ENCODE assay signal across 23 mouse cellular contexts in the genomic region with DNA sequence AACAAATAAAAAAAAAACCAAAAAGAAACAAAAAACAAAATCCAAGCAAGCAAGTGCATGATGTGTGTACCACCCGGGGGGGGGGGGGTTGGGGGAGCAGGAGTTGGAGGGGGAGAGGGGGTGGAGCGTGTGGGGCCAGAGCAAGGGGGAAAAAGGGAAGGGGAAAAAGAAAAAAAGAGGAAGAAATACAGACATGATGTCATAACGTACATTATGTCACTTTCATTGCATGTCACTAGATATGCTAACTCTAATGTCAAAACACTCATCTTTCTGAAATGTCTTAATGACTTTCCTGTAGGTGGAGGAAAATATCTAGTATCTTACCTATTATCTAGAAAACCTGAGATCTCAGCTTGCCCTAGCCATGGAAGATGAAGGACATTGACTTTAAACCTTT. TPM values are rescaled to one million over a fixed set of nuclear protein-coding genes. Genes with fewer than 3 reads are reported as not detected.
DNase-seq lines count a peak whose midpoint lies in the region; ATAC-seq and TF ChIP-seq lines count a peak whose summit lies in the region.
"Had no signal": no experiment of that assay in that cellular context is flagged by ENCODE, and none has a peak within 500 bp of the region (broad histone marks: within the 10 kb centered on the region; RNA-seq: fewer than 3 reads in every experiment).

No protein-coding gene starts in this region.

- no peak for TF ChIP-seq CTCF in layer of hippocampus, adult 2 months (conservative IDR thresholded peaks at IDR 0.05)

- peak overlapping the region; percentile 87 for H3K27ac ChIP-seq in layer of hippocampus, adult 2 months
- H3K27ac ChIP-seq: embryonic facial prominence, embryonic 13.5 days; embryonic facial prominence, embryonic 15.5 days; forebrain, embryonic 10.5 days; forebrain, embryonic 12.5 days had no signal

- no peak for DNase-seq in layer of hippocampus, adult 2 months (ENCODE audit: low spot score in 2 of 2)
- DNase-seq in layer of hippocampus, postnatal 14 days (ENCODE audit: low spot score in 2 of 2): no peak
- DNase-seq in heart, adult 18-20 months: no peak
- no peak for DNase-seq in kidney, postnatal 25 days
- DNase-seq: adrenal gland, adult 2 months; adrenal gland, postnatal 10 days; adrenal gland, postnatal 25 days; cerebellum, adult 11 months; cerebellum, adult 18-20 months; cerebellum, adult 8-10 months; cerebellum, adult 9-11 months; cerebellum, postnatal 14 days; cerebellum, postnatal 36 days; embryo, embryonic 11 days had no signal

- ATAC-seq in granulocyte monocyte progenitor cell, adult 5-6 weeks (replicated peaks; ENCODE audit: poor library complexity, severe bottlenecking): peak; percentile 86
- peak; percentile 75 for ATAC-seq in megakaryocyte, adult 5-6 weeks (ENCODE audit: poor library complexity, severe bottlenecking)
- ATAC-seq in neutrophil, adult 5-6 weeks (ENCODE audit: extremely low read depth, insufficient number of reproducible peaks, low FRiP score, poor library complexity, severe bottlenecking): 0 out of 2 replicates have a peak, but pooled peaks have one; percentile 13
- ATAC-seq: forebrain, embryonic 14.5 days had no signal

- H3K4me3 ChIP-seq in layer of hippocampus, adult 2 months: no peak overlapping the region
- H3K4me3 ChIP-seq: embryonic facial prominence, embryonic 13.5 days; embryonic facial prominence, embryonic 15.5 days; erythroblast, embryonic 14.5 days; forebrain, embryonic 10.5 days; forebrain, embryonic 12.5 days had no signal

RNA-seq across cellular contexts. Expression of a gene that starts 14.1 kb away (rescaled TPM):
- 10 to 100 TPM; 33.9 to 34.6 TPM for total RNA-seq in layer of hippocampus, adult 2 months (2021)
- total RNA-seq in layer of hippocampus, postnatal 14 days (2021): 10 to 100 TPM; 34.2 to 34.4 TPM
- 31.1 and 32.2 TPM in 2 replicates for total RNA-seq in granulocyte monocyte progenitor cell, adult 5-6 weeks (2014; fragmentation: Nextera tagmentation)
- total RNA-seq in granulocyte monocyte progenitor cell, adult 5-6 weeks (2017): 8.2 and 8.8 TPM in 2 replicates
- total RNA-seq in megakaryocyte, adult 5-6 weeks (2015): 30.1 and 31.3 TPM in 2 replicates
- total RNA-seq in megakaryocyte, adult 5-6 weeks (2017): 5.9 and 8.3 TPM in 2 replicates
- 41.4 and 44.2 TPM in 2 replicates for total RNA-seq in neutrophil, adult 5-6 weeks (2017)
- total RNA-seq in heart, adult 18-20 months (2021): 10 to 100 TPM; 26.3 to 27.6 TPM

Comparison
In these comparisons a context has a peak if more than half of its experiments do, and no peak if none do; other contexts are left out.
1. ATAC-seq: peak in every context shown above with its lines; median percentile 86 in granulocyte monocyte progenitor cell, adult 5-6 weeks; 75 in megakaryocyte, adult 5-6 weeks; 13 in neutrophil, adult 5-6 weeks.